Mouse (Mus musculus) left cerebral cortex, postnatal 14 days (tissue): ENCODE results near the gene Ctnna3. TPM values are rescaled to one million over a fixed set of nuclear protein-coding genes. Genes with fewer than 3 reads are reported as not detected.
"Not testable (repeated sequence)": the region's sequence is repeated elsewhere in the genome, so short reads cannot be mapped to it uniquely, and the experiment has no call there.

Source experiments
- DNase-seq, 2 experiments: peaks; one replicate each; pipeline ENCODE4 v3.0.0; 2021 to 2022; ENCODE audit warnings: low spot score in 2 of 2, mixed read lengths in 1 of 2
- intact Hi-C: fragments of 180-260 bp; cut with DNase I; formaldehyde crosslinking; loops from one replicate; pipeline ENCODE4 v1.15.1; 2025
- long read RNA-seq, 2 experiments: library from polyadenylated mRNA; stranded (forward); transcript quantifications; one replicate each; pipeline ENCODE4 v2.0.0; 2021
- total RNA-seq, 2 experiments: library from RNA; stranded (reverse); gene quantifications; 2 replicates each; pipeline ENCODE4 v1.2.3; 2021

Ctnna3 gene
- 1 to 10 TPM; 1.0 to 2.0 TPM for total RNA-seq
- long read RNA-seq, experiment 1, partial matches to known transcripts = 0 of 3 reads
- long read RNA-seq, experiment 1, other reads (novel, unspliced or antisense) = 3 of 3 reads
- long read RNA-seq, experiment 2, partial matches to known transcripts = 0 of 11 reads
- long read RNA-seq, experiment 2, other reads (novel, unspliced or antisense) = 11 of 11 reads

GRCm38 (mm10) chr10:63429785-63430305, at the start of gene Ctnna3:
Ctnna3 (plus strand) TSS chr10:63430098.
- intact Hi-C loops = loop anchor here (5.0 to 10.0 kb wide), 2 partner anchors 47 to 655 kb away; no protein-coding TSS in a partner anchor
- peak; percentile 87 to 88 for DNase-seq

- DNase-seq = no peak
- intact Hi-C loops = loop anchor here (5.0 kb wide), 2 partner anchors 44 to 69 kb away; no protein-coding TSS in a partner anchor
These were observed 48.2 kb upstream of the Ctnna3 start, which contains the start of gene Sirt1 for GRCm38 (mm10) chr10:63381498-63382280. Sirt1 (minus strand) TSS chr10:63381704.

GRCm38 (mm10) chr10:63382372-63383279, 47.3 kb upstream of the Ctnna3 start, which contains the start of gene Dnajc12:
Dnajc12 (plus strand) TSS chr10:63382443.
- peak; percentile 86 to 93 for DNase-seq
- intact Hi-C loops = loop anchor here (5.0 kb wide), 2 partner anchors 45 to 70 kb away; no protein-coding TSS in a partner anchor

GRCm38 (mm10) chr10:63385897-63386296, 44.0 kb upstream of the Ctnna3 start:
- intact Hi-C loops, DNase-seq: not testable (repeated sequence)

- intact Hi-C loops = no loop called here
- peak; percentile 83 to 90 for DNase-seq
These were observed 43.5 kb upstream of the Ctnna3 start for GRCm38 (mm10) chr10:63386444-63386843.

- no peak for DNase-seq
- intact Hi-C loops = no loop called here
These were observed 42.9 kb upstream of the Ctnna3 start for GRCm38 (mm10) chr10:63386991-63387390.

GRCm38 (mm10) chr10:63388948-63389347, 41.0 kb upstream of the Ctnna3 start:
- intact Hi-C loops = no loop called here
- no peak for DNase-seq

GRCm38 (mm10) chr10:63396963-63397362, 32.9 kb upstream of the Ctnna3 start:
- intact Hi-C loops = no loop called here
- no peak for DNase-seq

GRCm38 (mm10) chr10:63402731-63403504, 27.0 kb upstream of the Ctnna3 start:
- no peak for DNase-seq
- intact Hi-C loops = no loop called here

- no peak for DNase-seq
- intact Hi-C loops = no loop called here
These were observed 26.3 kb upstream of the Ctnna3 start for GRCm38 (mm10) chr10:63403636-63404035.

- no peak for DNase-seq
These were observed 19.5 kb upstream of the Ctnna3 start for GRCm38 (mm10) chr10:63410162-63410956.

GRCm38 (mm10) chr10:63411674-63412073, 18.2 kb upstream of the Ctnna3 start:
- DNase-seq, intact Hi-C loops: not testable (repeated sequence)

More at GRCm38 (mm10) chr10:63410162-63410956, 19.5 kb upstream of the Ctnna3 start:
- intact Hi-C loops = no loop called here

- no peak for DNase-seq
- intact Hi-C loops = no loop called here
These were observed 17.1 kb upstream of the Ctnna3 start for GRCm38 (mm10) chr10:63412756-63413155.

GRCm38 (mm10) chr10:63415287-63415686, 14.6 kb upstream of the Ctnna3 start:
- no peak for DNase-seq

GRCm38 (mm10) chr10:63415850-63416249, 14.0 kb upstream of the Ctnna3 start:
- intact Hi-C loops = no loop called here
- DNase-seq = no peak

More at GRCm38 (mm10) chr10:63415287-63415686, 14.6 kb upstream of the Ctnna3 start:
- intact Hi-C loops = no loop called here

- no peak for DNase-seq
- intact Hi-C loops = no loop called here
These were observed 12.8 kb upstream of the Ctnna3 start for GRCm38 (mm10) chr10:63417061-63417460.
